Mouse (Mus musculus) liver, postnatal 0 days (tissue): ENCODE measurements around the gene Gpr39. TPM values are rescaled to one million over a fixed set of nuclear protein-coding genes. Genes with fewer than 3 reads are reported as not detected.
A peak's percentile ranks its signal among the peaks of the same experiment; 100 is the strongest.

Source experiments
- ATAC-seq: fragments of 200-750 bp; cut with Nextera tagmentation; 2 replicates; pipeline ENCODE4 v1.8.0; 2017; ENCODE audit warnings: mild to moderate bottlenecking, moderate library complexity
- DNase-seq: peaks from one replicate; pipeline ENCODE4 v3.0.0-alpha.2; 2016
- H3K27ac ChIP-seq: fragments of 300-500 bp; sonication (generic); 2 replicates; pipeline ENCODE4 v1.5.1; 2014; ENCODE audit warnings: antibody characterized with exemption, moderate library complexity, mild to moderate bottlenecking, low read depth
- H3K27me3 ChIP-seq: fragments of 300-500 bp; sonication (generic); 2 replicates; pipeline ENCODE4 v1.6.1; 2014; ENCODE audit warnings: low read length, control low read depth, mixed read lengths; ENCODE audit not compliant: insufficient read depth
- H3K36me3 ChIP-seq: fragments of 300-500 bp; sonication (generic); replicated peaks from 2 replicates; pipeline ENCODE4 v1.6.1; 2014; ENCODE audit warnings: mild to moderate bottlenecking, control low read depth, low read length, moderate library complexity, mixed read lengths; ENCODE audit not compliant: insufficient read depth
- H3K4me1 ChIP-seq: fragments of 300-500 bp; sonication (generic); 2 replicates; pipeline ENCODE4 v1.6.1; 2014; ENCODE audit warnings: antibody characterized with exemption, mild to moderate bottlenecking, control low read depth; ENCODE audit not compliant: insufficient read depth
- H3K4me2 ChIP-seq: fragments of 300-500 bp; sonication (generic); 2 replicates; pipeline ENCODE4 v1.6.1; 2014; ENCODE audit warnings: low read depth, mild to moderate bottlenecking, low read length, moderate library complexity, mixed read lengths
- H3K4me3 ChIP-seq: fragments of 300-500 bp; sonication (generic); 2 replicates; pipeline ENCODE4 v1.5.1; 2014; ENCODE audit warnings: low read depth, low read length
- H3K9ac ChIP-seq: fragments of 300-500 bp; sonication (generic); replicated peaks from 2 replicates; pipeline ENCODE4 v1.6.1; 2014; ENCODE audit warnings: mild to moderate bottlenecking, moderate library complexity
- H3K9me3 ChIP-seq: fragments of 300-500 bp; sonication (generic); 2 replicates; pipeline ENCODE4 v1.6.1; 2016; ENCODE audit warnings: mild to moderate bottlenecking, control low read depth, low read length, mixed read lengths
- CTCF ChIP-seq: sonication (generic); IDR thresholded peaks from 2 replicates; pipeline ENCODE4 v1.5.1; 2016; ENCODE audit warnings: antibody characterized with exemption, low read depth
- EP300 ChIP-seq: IDR thresholded peaks from 2 replicates; pipeline ENCODE4 v1.6.1; 2016; ENCODE audit warnings: antibody characterized with exemption, low read depth, mild to moderate bottlenecking
- WGBS: fragments of 180-500 bp; shearing (Covaris S2); extraction: QIAGEN DNeasy Blood & Tissue Kit; methylation state at CpG from one replicate; pipeline ENCODE4 v1.1.7; 2014; ENCODE audit not compliant: insufficient replicate concordance; 5-methylcytosine and 5-hydroxymethylcytosine counted together
- polyA plus RNA-seq: library from polyadenylated mRNA; unstranded; fragments of >200 nt; fragmentation: Nextera tagmentation; extraction: Ambion mirVana; gene quantifications from 2 replicates; pipeline ENCODE4 v1.2.1, GENCODE M21; 2015

The Gpr39 gene
- polyA plus RNA-seq, 1 experiment from 2014 or later = 3.7 TPM

GRCm38 (mm10) chr1:125684423-125684822 is 7.6 kb downstream of the Gpr39 start:
- H3K36me3 ChIP-seq = no peaks in the 10 kb centered on the region
- H3K4me3 ChIP-seq = no peak overlapping the region
- no peaks in the 10 kb centered on the region for H3K27me3 ChIP-seq
- no peak overlapping the region for H3K27ac ChIP-seq
- TF ChIP-seq CTCF = no peak
- TF ChIP-seq EP300 = no peak
- no peak overlapping the region for H3K9ac ChIP-seq
- WGBS = 50% methylated on average over 3 of the region's 3 CpGs
- ATAC-seq = no peak
- DNase-seq = no peak
- H3K4me2 ChIP-seq = no peak overlapping the region
- peaks cover 2% of the 10 kb centered on the region; the same call in 1 of the 2 replicates for H3K4me1 ChIP-seq
- no peaks in the 10 kb centered on the region for H3K9me3 ChIP-seq

GRCm38 (mm10) chr1:125685304-125685703 is 8.5 kb downstream of the Gpr39 start:
- DNase-seq (no peak), ATAC-seq (peak; percentile 60)
- WGBS = 67% methylated on average over 1 of the region's 1 CpGs
- Histone ChIP-seq H3K9ac (no peak overlapping the region), H3K4me2 (no peak overlapping the region), H3K4me3 (no peak overlapping the region), H3K36me3 (no peaks in the 10 kb centered on the region), H3K4me1 (no peaks in the 10 kb centered on the region), H3K27ac (peak overlapping the region; percentile 53), H3K27me3 (no peaks in the 10 kb centered on the region), H3K9me3 (no peaks in the 10 kb centered on the region)
- TF ChIP-seq CTCF (no peak), EP300 (no peak)

DNA sequence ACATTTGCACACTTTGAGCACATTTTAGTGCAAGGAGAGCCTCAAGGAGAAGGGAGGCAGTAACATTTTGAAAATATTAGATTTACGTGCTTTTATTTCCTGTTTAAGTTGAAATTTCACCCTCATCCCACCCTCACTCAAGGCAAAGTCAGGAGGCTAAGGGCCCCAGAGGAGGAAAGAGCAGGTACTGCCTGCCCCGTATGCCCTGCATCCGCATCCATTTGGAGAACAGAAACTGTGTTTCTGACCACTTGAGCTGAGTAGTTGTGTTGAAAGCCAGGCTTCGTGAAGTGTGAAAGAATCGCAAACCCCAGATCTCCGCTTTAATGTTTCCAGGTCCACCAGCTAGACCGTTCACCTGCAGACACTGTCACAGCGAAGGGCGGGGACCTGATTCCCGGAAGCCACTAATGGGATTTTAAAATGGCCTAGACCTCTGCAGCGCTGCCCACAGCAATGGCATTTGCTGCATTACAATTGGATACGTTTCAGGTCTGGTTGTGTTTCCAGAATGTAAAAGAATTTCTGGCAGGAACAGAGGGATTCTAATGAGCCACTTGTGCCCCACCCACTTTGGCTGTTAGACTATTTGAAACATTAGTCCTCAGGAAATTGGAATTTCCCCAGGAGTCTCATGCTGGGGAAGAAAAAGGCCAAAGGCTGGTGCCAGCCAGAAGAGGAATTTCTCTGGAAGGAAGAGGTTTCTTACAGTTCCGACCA is 11.1 kb downstream of the Gpr39 start:
- Histone ChIP-seq H3K36me3 (no peaks in the 10 kb centered on the region), H3K27ac (no peak overlapping the region), H3K4me2 (no peak overlapping the region), H3K27me3 (no peaks in the 10 kb centered on the region), H3K4me1 (no peaks in the 10 kb centered on the region), H3K9ac (no peak overlapping the region), H3K9me3 (no peaks in the 10 kb centered on the region), H3K4me3 (no peak overlapping the region)
- no peak for TF ChIP-seq CTCF
- TF ChIP-seq EP300 = no peak
- ATAC-seq = no peak
- no peak for DNase-seq
- 81% methylated on average over 13 of the region's 13 CpGs for WGBS

DNA sequence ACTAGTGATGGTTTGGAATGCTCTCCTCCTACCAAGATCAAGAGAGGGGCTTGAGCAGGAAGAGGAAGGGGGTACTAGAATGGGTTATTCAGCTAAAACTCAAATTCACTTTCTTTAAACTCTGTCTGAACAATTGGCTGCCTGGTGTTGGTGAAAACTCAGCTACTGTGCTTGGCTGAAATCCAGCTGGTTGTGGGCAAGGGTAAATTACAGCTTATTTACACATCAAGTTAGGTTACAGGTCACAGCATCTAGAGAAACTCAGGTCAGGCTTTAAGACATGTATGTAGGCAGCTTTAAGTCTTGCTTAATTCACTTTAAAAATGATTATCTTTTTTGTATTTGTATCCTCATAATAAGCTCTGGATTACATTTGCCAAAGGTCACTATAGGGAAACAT is 16.7 kb downstream of the Gpr39 start:
- Histone ChIP-seq H3K36me3 (no peaks in the 10 kb centered on the region), H3K4me1 (0 out of 2 replicates have a peak, but pooled peaks cover 2% of the 10 kb centered on the region), H3K27ac (peak overlapping the region; percentile 88), H3K9me3 (no peaks in the 10 kb centered on the region), H3K27me3 (no peaks in the 10 kb centered on the region), H3K9ac (no peak overlapping the region; the same call in 1 of the 2 replicates), H3K4me2 (no peak overlapping the region), H3K4me3 (no peak overlapping the region)
- ATAC-seq (no peak), DNase-seq (no peak)
- TF ChIP-seq EP300 = no peak
- TF ChIP-seq CTCF = no peak

GRCm38 (mm10) chr1:125694338-125694737 is 17.5 kb downstream of the Gpr39 start:
- Histone ChIP-seq H3K4me3 (no peak overlapping the region), H3K9ac (no peak overlapping the region), H3K4me1 (0 out of 2 replicates have a peak, but pooled peaks cover 2% of the 10 kb centered on the region), H3K27me3 (no peaks in the 10 kb centered on the region), H3K27ac (peak overlapping the region; percentile 88), H3K4me2 (peak overlapping the region; percentile 45), H3K9me3 (no peaks in the 10 kb centered on the region), H3K36me3 (no peaks in the 10 kb centered on the region)
- peak; percentile 100 for ATAC-seq
- DNase-seq = peak; percentile 43
- TF ChIP-seq EP300 (peak; percentile 65; the same call in 1 of the 2 replicates), CTCF (no peak)
- 36% methylated on average over 5 of the region's 5 CpGs for whole genome bisulfite sequencing

DNA sequence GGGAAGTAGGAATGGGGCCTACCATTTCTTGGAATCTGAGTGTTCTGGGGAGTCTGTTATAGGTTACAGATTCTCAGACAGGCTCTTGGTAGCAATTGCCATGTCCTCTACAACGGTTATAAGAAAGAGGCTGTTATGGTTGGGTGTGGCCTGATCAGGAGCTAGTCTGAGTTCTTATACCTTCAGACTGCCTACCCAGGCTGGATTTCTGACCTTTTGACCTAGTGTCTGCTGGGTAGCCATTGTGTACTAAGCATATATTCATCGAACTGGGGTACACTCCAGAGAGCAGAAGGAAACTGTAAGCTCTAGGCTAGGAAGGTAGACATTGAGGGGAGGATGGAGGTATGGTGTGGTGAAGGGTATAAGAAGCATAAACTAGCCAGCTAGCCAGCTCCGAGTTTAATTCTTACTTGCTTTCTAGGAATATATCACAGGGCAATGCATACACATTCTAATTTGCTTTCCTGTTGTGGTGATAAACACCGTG is 24.4 kb downstream of the Gpr39 start:
- no peaks in the 10 kb centered on the region for H3K27me3 ChIP-seq
- H3K4me2 ChIP-seq = no peak overlapping the region
- H3K4me3 ChIP-seq = no peak overlapping the region
- H3K4me1 ChIP-seq = peaks cover 6% of the 10 kb centered on the region
- WGBS = 64% methylated on average over 4 of the region's 4 CpGs
- H3K9me3 ChIP-seq = no peaks in the 10 kb centered on the region
- H3K27ac ChIP-seq = no peak overlapping the region
- no peaks in the 10 kb centered on the region for H3K36me3 ChIP-seq
- DNase-seq (no peak), ATAC-seq (no peak)
- no peak overlapping the region for H3K9ac ChIP-seq
- TF ChIP-seq CTCF (no peak), EP300 (no peak)

DNA sequence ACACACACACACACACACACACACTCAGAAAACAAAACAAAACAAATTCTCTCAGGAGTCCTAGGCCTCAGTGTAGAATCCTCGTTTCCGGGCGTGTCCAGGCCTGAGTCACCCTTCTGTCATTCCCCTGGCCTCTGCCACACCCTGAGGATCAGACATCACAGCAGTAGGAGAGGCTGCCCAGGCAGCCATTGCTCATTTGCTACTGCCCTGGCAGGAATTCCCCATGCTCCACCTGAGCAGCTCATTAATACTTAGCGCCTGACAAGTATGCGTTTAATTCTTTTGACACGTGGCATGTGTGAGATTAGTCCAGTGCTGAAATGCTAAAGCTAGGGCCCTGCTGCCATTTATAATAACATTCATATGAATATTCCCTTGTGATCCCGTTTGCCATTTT is 25.0 kb downstream of the Gpr39 start:
- no peak overlapping the region for H3K27ac ChIP-seq
- TF ChIP-seq CTCF (no peak), EP300 (no peak)
- no peaks in the 10 kb centered on the region for H3K9me3 ChIP-seq
- no peak overlapping the region for H3K9ac ChIP-seq
- WGBS = 82% methylated on average over 7 of the region's 7 CpGs
- ATAC-seq (no peak; the same call in 1 of the 2 replicates), DNase-seq (no peak)
- no peaks in the 10 kb centered on the region for H3K36me3 ChIP-seq
- H3K4me2 ChIP-seq = no peak overlapping the region
- H3K4me1 ChIP-seq = peaks cover 6% of the 10 kb centered on the region
- H3K4me3 ChIP-seq = no peak overlapping the region
- H3K27me3 ChIP-seq = no peaks in the 10 kb centered on the region
